Mouse (Mus musculus) lung, postnatal 0 days (tissue): ENCODE measurements around the gene Fkbp10. TPM values are rescaled to one million over a fixed set of nuclear protein-coding genes. Genes with fewer than 3 reads are reported as not detected.

Experiments used
- ATAC-seq: fragments of 200-750 bp; cut with Nextera tagmentation; 2 replicates; pipeline ENCODE4 v1.8.0; 2017; ENCODE audit warnings: moderate library complexity
- DNase-seq: peaks from one replicate; pipeline ENCODE4 v3.0.0-alpha.2; 2016; ENCODE audit warnings: low spot score
- H3K27ac ChIP-seq: fragments of 300-500 bp; sonication (generic); 2 replicates; pipeline ENCODE4 v1.5.1; 2014; ENCODE audit warnings: antibody characterized with exemption, mild to moderate bottlenecking, low read length, mixed read lengths
- H3K27me3 ChIP-seq: fragments of 300-500 bp; sonication (generic); replicated peaks from 2 replicates; pipeline ENCODE4 v1.6.1; 2014; ENCODE audit warnings: low read length, mixed read lengths; ENCODE audit not compliant: insufficient read depth
- H3K36me3 ChIP-seq: fragments of 300-500 bp; sonication (generic); 2 replicates; pipeline ENCODE4 v1.6.1; 2014; ENCODE audit warnings: low read length, mixed read lengths; ENCODE audit not compliant: insufficient read depth
- H3K4me1 ChIP-seq: fragments of 300-500 bp; sonication (generic); 2 replicates; pipeline ENCODE4 v1.6.1; 2014; ENCODE audit warnings: antibody characterized with exemption, low read depth, low read length, mixed read lengths; ENCODE audit not compliant: insufficient read depth
- H3K4me2 ChIP-seq: fragments of 300-500 bp; sonication (generic); replicated peaks from 2 replicates; pipeline ENCODE4 v1.6.1; 2014; ENCODE audit warnings: low read depth, mild to moderate bottlenecking, low read length, moderate library complexity, mixed read lengths
- H3K4me3 ChIP-seq: fragments of 300-500 bp; sonication (generic); 2 replicates; pipeline ENCODE4 v1.5.1; 2014; ENCODE audit warnings: low read depth, low read length
- H3K9ac ChIP-seq: fragments of 300-500 bp; sonication (generic); replicated peaks from 2 replicates; pipeline ENCODE4 v1.6.1; 2014; ENCODE audit warnings: low read depth, mild to moderate bottlenecking
- H3K9me3 ChIP-seq: fragments of 300-500 bp; sonication (generic); 2 replicates; pipeline ENCODE4 v1.6.1; 2016; ENCODE audit warnings: low read length, mixed read lengths
- CTCF ChIP-seq: IDR thresholded peaks from 2 replicates; pipeline ENCODE4 v1.5.1; 2016; ENCODE audit warnings: antibody characterized with exemption, mild to moderate bottlenecking
- EP300 ChIP-seq: IDR thresholded peaks from 2 replicates; pipeline ENCODE4 v1.6.1; 2016; ENCODE audit warnings: antibody characterized with exemption, mild to moderate bottlenecking, control low read depth
- WGBS: fragments of 180-500 bp; shearing (Covaris S2); extraction: QIAGEN DNeasy Blood & Tissue Kit; methylation state at CpG from one replicate; pipeline ENCODE4 v1.1.7; 2014; 5-methylcytosine and 5-hydroxymethylcytosine counted together
- polyA plus RNA-seq: library from polyadenylated mRNA; unstranded; fragments of >200 nt; fragmentation: Nextera tagmentation; extraction: Ambion mirVana; gene quantifications from 2 replicates; pipeline ENCODE4 v1.2.1, GENCODE M21; 2015

Fkbp10 gene
- polyA plus RNA-seq, 1 experiment from 2014 or later: 86.5 TPM

DNA sequence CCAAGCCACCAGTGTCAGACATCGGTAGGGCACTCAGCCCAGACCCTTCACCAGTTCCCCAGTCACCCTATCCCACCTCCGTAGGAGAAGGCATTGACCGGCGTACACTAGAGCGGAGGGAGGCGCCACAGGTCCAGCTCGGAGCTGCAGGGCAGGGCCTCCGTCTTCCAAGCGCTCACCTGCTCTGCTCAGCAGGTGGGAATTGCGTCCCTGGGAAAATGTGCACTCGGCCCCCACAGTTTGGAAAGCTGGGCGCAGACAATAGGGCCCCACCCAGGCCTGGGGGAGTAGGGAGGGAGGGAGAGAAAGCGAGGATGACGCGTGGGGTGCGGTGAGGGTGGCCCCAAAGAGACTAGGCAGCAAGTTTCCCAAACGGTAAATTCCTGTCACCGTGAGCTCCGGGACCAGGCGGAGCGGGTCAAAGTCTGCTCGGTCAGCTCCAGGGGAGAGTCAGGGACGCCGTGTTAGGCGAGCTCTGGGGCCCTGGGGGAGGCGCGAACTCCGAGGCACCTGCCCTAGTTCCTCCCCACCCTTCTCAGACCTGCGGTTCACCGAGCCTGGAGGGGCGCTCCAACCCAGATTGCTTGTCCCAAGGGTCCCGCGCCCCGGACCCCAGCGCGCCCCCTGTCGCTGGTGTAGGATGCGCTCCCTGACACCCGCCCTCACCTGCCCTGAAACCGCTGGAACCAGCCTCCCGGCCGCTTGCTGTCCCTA is 18.5 kb upstream of the Fkbp10 start:
- peaks cover 44% of the 10 kb centered on the region for H3K4me1 ChIP-seq

DNA sequence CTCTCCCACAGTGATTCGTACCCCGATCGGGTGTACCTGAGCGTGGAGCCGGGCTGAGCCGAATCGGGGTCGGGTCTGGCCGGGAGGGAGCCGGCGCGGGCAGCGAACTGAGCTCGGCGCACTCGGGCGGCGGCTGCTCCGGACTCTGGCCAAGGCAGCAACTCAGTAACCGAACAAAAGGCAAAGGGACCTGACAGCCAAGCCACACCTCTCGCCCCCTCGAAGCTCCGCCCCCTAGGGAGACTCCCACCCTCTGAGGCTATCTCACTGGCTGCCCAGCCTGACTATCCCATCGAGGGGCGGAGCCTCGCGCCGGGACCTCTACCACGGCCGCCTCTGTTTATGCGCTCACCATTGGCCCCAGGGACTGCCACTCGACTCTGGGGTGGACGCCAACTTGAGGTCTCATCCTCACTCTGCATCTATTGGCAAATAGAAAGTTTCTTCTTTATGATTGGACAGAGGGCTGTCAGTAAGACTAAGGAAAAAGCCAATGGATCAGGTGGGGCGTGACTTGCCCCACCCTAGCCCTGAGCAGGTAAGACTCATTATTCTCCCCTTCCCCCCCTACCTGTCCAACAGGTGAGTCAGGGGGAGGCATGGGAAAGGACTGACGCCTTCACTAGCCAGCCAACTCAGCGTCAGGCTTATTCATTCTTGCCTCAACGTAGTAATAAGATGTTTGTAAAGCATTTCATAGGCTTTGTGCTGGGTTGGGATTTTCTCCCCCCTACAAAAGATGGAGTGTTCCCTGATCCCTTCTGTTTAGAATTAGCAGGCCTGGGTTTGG is 17.7 kb upstream of the Fkbp10 start, which contains the start of gene Jup:
Gene Jup, minus strand, starts transcription at position 164 of the 790 bp plus-strand sequence.
- TF ChIP-seq CTCF: no peak
- peak; percentile 67 for TF ChIP-seq EP300
- Histone ChIP-seq H3K36me3 (no peaks in the 10 kb centered on the region), H3K4me2 (peak within 1 kb of the TSS; percentile 69), H3K4me1 (peaks cover 43% of the 10 kb centered on the region), H3K9ac (peak within 1 kb of the TSS; percentile 95), H3K4me3 (peak within 1 kb of the TSS; percentile 92), H3K27ac (peak within 1 kb of the TSS; percentile 99), H3K9me3 (no peaks in the 10 kb centered on the region), H3K27me3 (no peaks in the 10 kb centered on the region)
- WGBS: 1% methylated on average over 37 of the region's 37 CpGs
- ATAC-seq (peak; percentile 96), DNase-seq (peak; percentile 100)

More for the DNA sequence above, 18.5 kb upstream of the Fkbp10 start:
- TF ChIP-seq EP300 (peak; percentile 18; the same call in 1 of the 2 replicates), CTCF (peak; percentile 65)
- Histone ChIP-seq H3K9ac (peak overlapping the region; percentile 95), H3K27ac (peak overlapping the region; percentile 99), H3K4me3 (peak overlapping the region; percentile 92), H3K9me3 (no peaks in the 10 kb centered on the region), H3K4me2 (peak overlapping the region; percentile 69), H3K27me3 (no peaks in the 10 kb centered on the region), H3K36me3 (no peaks in the 10 kb centered on the region)
- WGBS: 2% methylated on average over 39 of the region's 42 CpGs
- ATAC-seq: peak; percentile 7
- DNase-seq: no peak

DNA sequence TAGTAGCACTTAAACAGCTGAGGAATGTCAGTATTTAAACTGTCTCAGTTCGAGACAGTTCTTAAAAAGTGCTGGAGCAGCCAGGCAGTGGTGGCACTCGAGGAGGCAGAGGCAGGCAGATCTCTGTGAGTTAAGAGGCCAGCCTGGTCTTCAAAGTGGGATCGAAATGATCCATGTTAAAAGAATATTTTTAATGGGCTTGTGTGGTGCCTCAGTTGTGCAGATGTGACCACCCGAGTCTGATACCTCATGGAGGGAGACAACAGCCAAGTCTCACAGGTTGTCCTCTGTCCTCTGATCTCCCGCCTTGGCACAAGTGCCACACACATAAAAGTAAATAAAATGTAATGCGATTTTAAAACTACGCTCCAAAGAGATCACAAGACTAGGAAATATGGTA is 17.0 kb upstream of the Fkbp10 start:
- Histone ChIP-seq H3K4me1 (peaks cover 37% of the 10 kb centered on the region), H3K27ac (peak overlapping the region; percentile 55), H3K9me3 (no peaks in the 10 kb centered on the region), H3K9ac (no peak overlapping the region), H3K36me3 (no peaks in the 10 kb centered on the region), H3K27me3 (no peaks in the 10 kb centered on the region), H3K4me3 (no peak overlapping the region), H3K4me2 (no peak overlapping the region)
- DNase-seq (no peak), ATAC-seq (no peak)
- WGBS: 84% methylated on average over 7 of the region's 7 CpGs
- TF ChIP-seq EP300: no peak
- no peak for TF ChIP-seq CTCF

DNA sequence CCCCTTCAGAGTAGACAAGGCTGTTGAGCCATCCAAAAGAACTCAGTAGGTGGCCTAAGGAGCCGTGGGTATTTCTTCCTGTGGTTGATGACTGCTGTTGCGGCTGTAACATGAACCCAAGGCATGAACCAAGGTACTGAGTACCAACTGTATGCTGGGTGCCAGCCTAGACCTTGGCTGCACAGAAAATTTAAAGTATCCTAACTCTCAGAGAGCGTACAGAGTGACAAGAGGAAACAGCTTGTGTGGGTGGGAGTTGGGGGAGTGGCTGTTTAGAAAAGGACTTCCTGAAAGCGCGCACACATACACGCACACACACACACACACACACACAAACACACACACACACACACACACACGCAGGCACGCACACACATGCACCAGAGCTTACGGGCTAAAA is 16.2 kb upstream of the Fkbp10 start:
- no peaks in the 10 kb centered on the region for H3K36me3 ChIP-seq
- peaks cover 30% of the 10 kb centered on the region for H3K4me1 ChIP-seq
- ATAC-seq: no peak
- H3K4me3 ChIP-seq: no peak overlapping the region
- H3K27ac ChIP-seq: peak overlapping the region; percentile 62
- no peaks in the 10 kb centered on the region for H3K9me3 ChIP-seq
- peak; percentile 70 for DNase-seq
- TF ChIP-seq CTCF (no peak), EP300 (peak; percentile 69; the same call in 1 of the 2 replicates)
- 44% methylated on average over 9 of the region's 9 CpGs for WGBS
- no peaks in the 10 kb centered on the region for H3K27me3 ChIP-seq
- peak overlapping the region; percentile 28 for H3K4me2 ChIP-seq
- H3K9ac ChIP-seq: no peak overlapping the region

DNA sequence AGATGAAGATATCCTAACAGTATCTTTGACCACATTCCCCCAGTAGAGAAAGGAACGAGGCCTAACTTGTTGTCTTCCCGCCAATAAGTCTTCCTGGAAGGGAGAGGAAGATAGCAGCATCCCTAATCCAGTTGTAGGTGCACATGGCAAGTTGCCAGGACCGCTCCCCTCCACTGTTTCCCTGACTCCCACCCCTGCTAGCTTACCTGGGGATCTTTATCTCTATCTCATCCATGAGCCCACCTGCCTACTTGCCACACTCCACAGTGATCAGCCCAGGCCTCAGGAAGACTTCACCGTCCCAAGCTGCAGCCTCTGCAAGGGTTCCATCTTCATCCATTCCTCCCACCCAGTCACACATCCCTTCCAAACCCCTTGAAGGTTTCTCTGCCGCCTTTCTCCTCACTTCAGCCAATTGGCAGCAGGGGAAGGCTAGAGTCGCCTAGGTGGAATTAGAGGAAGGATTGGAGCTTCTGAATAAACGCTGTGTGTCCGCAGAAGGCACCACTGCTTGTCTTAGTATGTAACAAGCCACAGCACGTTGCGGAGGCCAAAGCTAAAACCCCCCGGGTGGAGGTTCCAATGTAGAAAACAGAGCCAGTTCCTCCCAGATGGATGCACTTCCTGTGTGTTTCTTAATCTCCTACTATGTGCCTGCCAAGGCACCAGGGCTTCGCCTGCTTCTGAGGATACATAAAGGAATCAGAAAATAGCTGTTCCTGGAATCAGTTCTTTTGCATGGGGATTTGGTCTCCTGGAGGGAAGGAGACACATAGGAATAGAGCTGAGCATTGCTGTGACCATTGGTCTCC is 15.6 kb upstream of the Fkbp10 start:
- 58% methylated on average over 12 of the region's 12 CpGs for WGBS
- TF ChIP-seq CTCF (no peak), EP300 (no peak)
- ATAC-seq: no peak

More for the DNA sequence above, 15.6 kb upstream of the Fkbp10 start:
- Histone ChIP-seq H3K4me2 (no peak overlapping the region), H3K4me1 (peaks cover 24% of the 10 kb centered on the region), H3K9ac (no peak overlapping the region), H3K9me3 (no peaks in the 10 kb centered on the region), H3K27me3 (no peaks in the 10 kb centered on the region), H3K27ac (peak overlapping the region; percentile 38; the same call in 1 of the 2 replicates), H3K36me3 (no peaks in the 10 kb centered on the region), H3K4me3 (no peak overlapping the region)
- no peak for DNase-seq
